Mouse (Mus musculus) heart, postnatal 0 days (tissue): ENCODE results near the gene Clic1.

Source experiments
- CTCF ChIP-seq: IDR thresholded peaks from 2 replicates; pipeline ENCODE4 v1.5.1; 2016; ENCODE audit warnings: antibody characterized with exemption, control low read depth, low read depth
- EP300 ChIP-seq: IDR thresholded peaks from 2 replicates; pipeline ENCODE4 v1.6.1; 2016; ENCODE audit warnings: antibody characterized with exemption, low read depth

GRCm38 (mm10) chr17:35024261-35024660, 25.5 kb upstream of the Clic1 start:
- TF ChIP-seq CTCF (no peak), EP300 (no peak)
